Mouse (Mus musculus) adrenal gland (tissue): ENCODE measurements around the gene Jmjd1c.

Source experiments
- intact Hi-C: fragments of 180-260 bp; cut with DNase I; formaldehyde crosslinking; loops from one replicate; pipeline ENCODE4 v1.15.1; 2025

Gene Jmjd1c

DNA sequence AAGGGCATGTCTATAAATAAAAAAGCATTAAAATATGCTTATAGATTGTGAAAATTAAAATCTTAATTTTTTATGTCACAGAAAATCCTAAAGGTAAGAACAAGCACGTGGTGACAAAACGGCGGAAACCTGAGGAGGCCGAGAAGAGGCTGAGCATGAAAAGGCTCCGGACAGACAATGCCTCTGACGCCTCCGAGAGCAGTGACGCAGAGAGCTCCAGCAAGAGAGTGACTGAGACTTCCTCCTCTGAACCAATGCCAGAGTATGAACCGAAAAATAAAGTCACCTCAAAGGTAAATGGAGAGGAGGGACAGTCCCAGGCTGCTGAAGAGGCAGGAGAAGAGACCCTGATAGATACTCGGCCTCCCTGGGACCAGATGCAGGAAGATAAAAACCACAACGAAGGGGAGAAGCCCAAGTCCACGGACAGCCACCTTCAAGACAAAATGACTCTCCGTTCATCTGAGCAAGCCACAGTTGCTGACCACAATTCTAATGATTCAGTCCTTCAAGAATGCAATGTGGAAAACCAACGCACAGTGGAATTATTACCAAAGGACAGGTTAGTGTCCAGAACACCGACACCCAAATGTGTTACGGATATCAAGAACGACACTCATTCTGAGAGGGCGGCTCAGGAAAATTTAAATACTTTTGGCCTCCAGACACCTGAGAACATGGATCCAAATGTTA, 123.1 kb downstream of the Jmjd1c start:
- intact Hi-C loops: loop anchor here (5.0 kb wide), 1 partner anchor 312 kb away; no protein-coding TSS in a partner anchor

GRCm38 (mm10) chr10:67220251-67220650, 124.3 kb downstream of the Jmjd1c start:
- intact Hi-C loops: no loop called here

DNA sequence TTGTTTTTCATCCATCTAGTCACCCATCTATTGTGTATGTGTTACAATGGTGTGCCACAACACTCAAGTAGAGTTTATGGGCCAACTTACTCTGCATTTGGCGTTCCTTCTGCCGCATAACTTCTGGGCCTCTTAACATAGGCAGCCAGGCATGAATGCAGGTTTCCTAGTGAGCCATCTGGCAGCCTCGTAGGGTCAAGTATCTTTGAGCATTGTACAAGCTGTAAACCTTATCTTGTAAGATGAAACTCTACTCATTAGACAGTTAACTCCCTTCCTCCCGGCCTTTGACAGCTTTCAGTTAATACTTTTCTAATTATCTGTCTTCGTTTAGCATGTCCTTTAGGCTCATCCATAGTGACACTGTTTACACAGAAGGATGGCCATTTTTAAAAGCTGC, 125.4 kb downstream of the Jmjd1c start:
- intact Hi-C loops: no loop called here

DNA sequence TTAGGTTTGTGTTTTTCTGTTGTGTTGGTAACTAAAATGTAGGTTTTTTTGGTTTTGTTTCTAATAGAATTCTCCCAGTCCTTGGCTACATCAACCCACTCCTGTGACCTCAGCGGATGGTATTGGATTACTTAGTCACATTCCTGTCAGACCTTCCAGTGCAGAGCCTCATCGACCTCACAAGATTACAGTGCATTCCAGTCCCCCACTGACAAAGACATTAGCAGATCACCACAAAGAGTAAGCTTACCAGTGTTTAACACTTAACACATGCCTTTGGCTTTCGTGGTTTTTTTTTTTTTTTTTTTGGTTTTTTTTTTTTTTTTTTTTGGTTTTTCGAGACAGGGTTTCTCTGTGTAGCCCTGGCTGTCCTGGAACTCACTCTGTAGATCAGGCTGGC, 128.0 kb downstream of the Jmjd1c start:
- intact Hi-C loops: no loop called here

DNA sequence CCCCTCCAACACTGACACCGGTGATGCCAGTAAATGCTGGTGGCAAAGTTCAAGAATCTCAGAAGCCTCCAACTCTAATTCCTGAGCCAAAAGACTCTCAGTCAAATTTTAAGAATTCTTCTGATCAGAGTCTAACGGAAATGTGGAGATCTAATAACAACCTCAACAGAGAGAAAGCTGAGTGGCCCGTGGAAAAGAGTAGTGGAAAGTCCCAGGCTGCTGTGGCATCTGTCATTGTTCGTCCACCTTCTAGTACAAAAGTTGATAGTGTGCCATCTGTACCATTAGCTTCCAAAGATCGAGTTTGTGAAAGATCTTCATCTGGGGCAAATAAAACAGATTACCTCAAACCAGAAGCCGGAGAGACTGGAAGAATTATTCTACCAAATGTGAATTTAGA, 129.6 kb downstream of the Jmjd1c start:
- intact Hi-C loops: no loop called here

GRCm38 (mm10) chr10:67226109-67226508, 130.2 kb downstream of the Jmjd1c start:
- intact Hi-C loops: no loop called here

- intact Hi-C loops: no loop called here
Measured at GRCm38 (mm10) chr10:67226543-67226942, 130.6 kb downstream of the Jmjd1c start.

DNA sequence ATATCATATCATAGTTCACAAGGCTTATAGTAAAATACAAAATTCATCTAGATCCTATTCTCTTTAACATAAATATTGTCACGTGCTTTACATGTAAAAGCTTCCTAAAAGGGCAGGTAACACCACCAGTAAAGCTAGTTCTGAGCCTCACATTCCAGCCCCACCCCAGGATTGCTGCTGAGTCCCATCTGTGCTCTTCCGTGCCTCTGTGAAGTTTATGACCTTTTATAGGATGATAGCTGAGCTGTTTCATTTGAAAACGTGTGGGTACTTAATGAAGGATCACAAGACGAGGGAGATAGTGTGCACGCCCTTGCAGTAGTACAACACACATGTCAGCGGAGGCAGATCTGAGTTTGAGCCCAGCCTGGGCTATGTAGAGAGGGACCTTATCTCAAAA, 134.5 kb downstream of the Jmjd1c start:
- intact Hi-C loops: no loop called here

- intact Hi-C loops: no loop called here
Measured at GRCm38 (mm10) chr10:67247145-67247544, 151.2 kb downstream of the Jmjd1c start.

- intact Hi-C loops: no loop called here
Measured at GRCm38 (mm10) chr10:67249486-67249885, 153.6 kb downstream of the Jmjd1c start.

GRCm38 (mm10) chr10:67250846-67251245, 154.9 kb downstream of the Jmjd1c start:
- intact Hi-C loops: no loop called here

DNA sequence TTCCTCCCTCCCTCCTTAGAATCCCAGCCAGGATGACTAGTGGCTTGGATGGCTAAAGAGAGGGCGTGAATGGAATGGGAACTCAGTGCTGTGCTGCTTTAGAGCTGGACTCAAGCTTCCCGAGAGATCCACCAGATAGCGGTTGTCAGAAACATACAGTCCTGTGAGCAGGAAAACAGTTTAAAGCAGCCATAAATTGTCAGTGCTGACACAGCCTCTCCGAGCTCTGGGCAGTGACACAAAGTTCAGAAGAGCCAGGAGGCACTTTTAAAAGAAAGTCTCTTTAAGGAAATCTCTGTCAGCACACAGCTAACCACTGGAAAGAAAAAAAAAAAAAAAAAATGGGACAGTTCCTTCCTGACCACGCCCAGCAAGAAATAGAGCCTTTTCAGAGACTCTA, 156.4 kb downstream of the Jmjd1c start:
- intact Hi-C loops: no loop called here

GRCm38 (mm10) chr10:67253115-67253514, 157.2 kb downstream of the Jmjd1c start:
- intact Hi-C loops: no loop called here

GRCm38 (mm10) chr10:67264852-67265251, 168.9 kb downstream of the Jmjd1c start:
- intact Hi-C loops: loop anchor here (2.0 kb wide), 1 partner anchor 46 kb away; no protein-coding TSS in a partner anchor

- intact Hi-C loops: no loop called here
Measured at GRCm38 (mm10) chr10:67275916-67276315, 180.0 kb downstream of the Jmjd1c start.

DNA sequence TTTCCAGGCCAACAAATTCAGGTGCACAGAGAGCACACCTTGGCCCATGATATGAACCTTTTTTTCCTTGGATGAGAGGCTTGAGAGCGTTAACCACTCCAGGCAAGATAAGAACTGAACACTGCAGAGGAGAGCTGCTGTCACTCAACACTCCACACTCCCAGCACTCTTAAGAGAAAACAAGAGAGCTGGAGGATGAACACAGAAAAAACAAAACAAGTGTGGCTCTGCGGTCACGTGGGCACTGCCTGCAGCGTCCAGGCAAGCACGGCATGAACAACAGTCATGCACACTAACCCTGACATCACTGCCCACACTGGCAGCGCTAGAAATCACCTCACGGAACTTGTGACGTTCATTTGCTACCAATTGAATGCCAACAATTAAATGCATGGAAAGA, 185.9 kb downstream of the Jmjd1c start:
- intact Hi-C loops: no loop called here

DNA sequence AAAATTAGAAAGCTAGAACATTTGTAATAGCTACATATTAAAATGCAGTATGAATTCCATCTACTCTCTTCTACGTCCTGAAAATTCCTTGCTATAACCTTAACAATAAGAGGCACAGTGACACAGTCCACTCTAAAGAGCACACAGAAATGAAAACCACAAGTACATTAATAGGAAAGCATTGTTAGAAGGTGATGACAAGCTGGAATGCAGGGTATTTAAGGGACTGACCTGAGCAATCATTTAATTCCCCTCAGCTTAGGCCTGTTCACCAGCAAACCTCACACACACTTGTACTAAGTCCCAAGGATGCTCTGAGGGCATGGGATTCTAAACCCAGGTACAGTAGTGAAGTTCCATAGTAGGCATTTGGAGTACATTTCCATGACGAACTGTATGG, 186.6 kb downstream of the Jmjd1c start:
- intact Hi-C loops: no loop called here

- intact Hi-C loops: no loop called here
Measured at GRCm38 (mm10) chr10:67283516-67283915, 187.6 kb downstream of the Jmjd1c start.

GRCm38 (mm10) chr10:67284311-67284710, 188.4 kb downstream of the Jmjd1c start:
- intact Hi-C loops: no loop called here

DNA sequence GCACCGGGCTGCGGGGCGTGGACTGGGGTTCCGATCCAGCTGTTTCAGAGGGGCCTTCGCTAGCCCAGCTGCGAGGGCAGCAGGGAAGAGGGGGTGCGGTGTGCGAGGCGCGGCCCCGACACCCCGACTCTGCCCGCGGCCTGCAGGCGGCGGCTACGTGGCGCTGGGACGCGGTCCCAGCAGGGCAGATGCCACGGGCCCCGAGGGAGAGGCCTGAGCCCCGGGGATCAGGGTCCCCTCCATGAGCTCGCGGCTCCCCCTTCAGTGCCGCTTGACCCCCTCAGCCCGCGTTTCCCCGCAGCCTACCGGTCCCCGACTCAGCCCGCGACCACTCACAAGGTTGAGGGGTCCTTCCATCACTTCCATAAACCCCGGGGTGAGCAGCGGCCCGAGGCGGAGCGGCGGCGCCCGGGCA, 188.8 kb downstream of the Jmjd1c start:
- intact Hi-C loops: no loop called here

DNA sequence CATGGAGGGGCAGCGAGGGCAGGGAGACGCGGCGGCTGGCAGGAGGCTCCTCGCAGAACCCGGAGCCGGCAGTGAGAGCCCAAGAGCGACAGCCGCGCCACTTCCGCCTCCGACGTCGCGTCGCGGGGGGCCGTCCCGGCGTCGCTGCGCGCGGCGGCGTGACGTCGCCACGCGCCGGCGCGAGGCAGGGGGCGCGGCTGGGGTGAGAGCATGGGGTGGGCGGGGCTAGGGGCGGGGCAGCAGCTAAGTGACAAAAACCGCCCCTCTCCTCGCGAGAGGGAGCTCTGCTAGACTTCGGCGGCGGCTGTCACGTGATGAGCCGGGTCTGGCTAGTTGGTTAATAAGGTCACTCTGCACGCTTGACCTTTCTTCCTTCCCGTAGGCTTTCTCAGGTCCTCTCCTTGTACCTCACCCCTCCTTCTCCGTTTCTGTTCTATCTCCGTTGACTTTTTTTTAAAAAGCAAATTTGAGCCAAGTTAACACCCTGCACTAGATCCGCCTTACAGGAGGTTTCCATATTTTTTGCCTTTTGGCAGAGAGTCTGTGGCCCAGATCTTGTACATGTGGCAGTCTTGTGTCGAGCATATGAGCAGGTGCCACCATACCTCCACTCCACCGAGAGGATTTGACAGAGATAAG, 189.4 kb downstream of the Jmjd1c start, which contains the start of gene Nrbf2:
Nrbf2 (minus strand) TSS at position 130 of the 639 bp plus-strand sequence.
- intact Hi-C loops: no loop called here

DNA sequence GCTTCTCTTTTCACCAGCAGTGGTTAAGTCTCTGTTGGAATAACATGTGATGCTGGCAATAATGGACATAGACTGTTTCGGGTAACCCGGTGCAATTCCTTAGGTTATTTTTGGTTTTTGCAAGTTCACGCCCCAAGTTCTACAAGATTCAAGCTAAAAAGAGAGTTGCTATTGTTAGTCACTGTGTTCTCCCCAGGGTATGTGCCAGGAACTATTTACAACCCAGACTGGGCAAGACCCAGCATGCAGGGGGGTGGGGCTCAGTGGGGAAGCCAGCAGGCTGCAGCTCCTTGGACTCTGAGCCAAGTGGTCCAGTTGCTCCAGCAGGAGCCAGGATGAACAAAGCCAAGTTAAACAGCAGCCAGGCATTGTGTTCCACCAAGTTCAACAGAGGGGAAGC, 192.0 kb downstream of the Jmjd1c start:
- intact Hi-C loops: no loop called here

DNA sequence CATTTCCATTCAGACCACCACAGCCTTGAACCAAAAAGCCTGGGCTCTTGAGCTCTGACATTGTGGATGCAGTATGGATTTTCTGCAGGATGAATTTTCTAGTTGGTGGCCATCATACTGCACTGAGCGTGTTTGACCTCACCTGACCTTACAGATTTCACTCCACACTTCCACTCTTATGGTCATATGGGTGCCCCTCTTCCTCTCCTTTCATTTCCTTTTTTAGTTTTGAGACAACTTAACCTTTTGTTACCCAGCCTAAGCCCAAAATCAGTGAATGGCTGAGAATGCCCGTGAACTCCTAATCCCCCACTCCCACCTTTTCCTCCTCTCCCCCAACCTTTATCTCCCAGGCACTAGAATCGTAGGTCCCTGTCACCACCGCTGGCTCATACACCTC, 194.7 kb downstream of the Jmjd1c start:
- intact Hi-C loops: no loop called here
